Mouse (Mus musculus) heart, embryonic 12.5 days (tissue): ENCODE results near the gene Tgfbr2. TPM values are rescaled to one million over a fixed set of nuclear protein-coding genes. Genes with fewer than 3 reads are reported as not detected.
"Not testable (repeated sequence)": the region's sequence is repeated elsewhere in the genome, so short reads cannot be mapped to it uniquely, and the experiment has no call there.

Experiments
- ATAC-seq: fragments of 200-750 bp; cut with Nextera tagmentation; 2 replicates; pipeline ENCODE4 v1.8.0; 2017; ENCODE audit warnings: moderate TSS enrichment, moderate library complexity; ENCODE audit not compliant: insufficient number of reproducible peaks, low FRiP score
- H3K27ac ChIP-seq: fragments of 300-500 bp; sonication (generic); 2 replicates; pipeline ENCODE4 v1.5.1; 2016; ENCODE audit warnings: mild to moderate bottlenecking, moderate library complexity; ENCODE audit not compliant: poor library complexity, severe bottlenecking
- H3K27me3 ChIP-seq: fragments of 300-500 bp; sonication (generic); replicated peaks from 2 replicates; pipeline ENCODE4 v1.6.1; 2016; ENCODE audit warnings: mild to moderate bottlenecking, moderate library complexity
- H3K36me3 ChIP-seq: fragments of 300-500 bp; sonication (generic); 2 replicates; pipeline ENCODE4 v1.6.1; 2016; ENCODE audit warnings: mild to moderate bottlenecking, moderate library complexity
- H3K4me1 ChIP-seq: fragments of 300-500 bp; sonication (generic); replicated peaks from 2 replicates; pipeline ENCODE4 v1.6.1; 2016; ENCODE audit warnings: mild to moderate bottlenecking
- H3K4me2 ChIP-seq: fragments of 300-500 bp; sonication (generic); 2 replicates; pipeline ENCODE4 v1.6.1; 2016; ENCODE audit warnings: mild to moderate bottlenecking, moderate library complexity
- H3K4me3 ChIP-seq: fragments of 300-500 bp; sonication (generic); 2 replicates; pipeline ENCODE4 v1.5.1; 2016; ENCODE audit warnings: mild to moderate bottlenecking
- H3K9ac ChIP-seq: fragments of 300-500 bp; sonication (generic); 2 replicates; pipeline ENCODE4 v1.6.1; 2016; ENCODE audit warnings: mild to moderate bottlenecking, moderate library complexity
- H3K9me3 ChIP-seq: fragments of 300-500 bp; sonication (generic); replicated peaks from 2 replicates; pipeline ENCODE4 v1.6.1; 2016; ENCODE audit warnings: mild to moderate bottlenecking, moderate library complexity
- WGBS: fragments of 180-500 bp; shearing (Covaris S2); methylation state at CpG from one replicate; pipeline ENCODE4 v1.1.7; 2016; 5-methylcytosine and 5-hydroxymethylcytosine counted together
- polyA plus RNA-seq: library from polyadenylated mRNA; unstranded; fragments of >200 nt; fragmentation: Nextera tagmentation; extraction: Ambion mirVana; gene quantifications from 2 replicates; pipeline ENCODE4 v1.2.1, GENCODE M21; 2016

Tgfbr2 gene
- polyA plus RNA-seq, 1 experiment from 2014 or later: 22.0 TPM

DNA sequence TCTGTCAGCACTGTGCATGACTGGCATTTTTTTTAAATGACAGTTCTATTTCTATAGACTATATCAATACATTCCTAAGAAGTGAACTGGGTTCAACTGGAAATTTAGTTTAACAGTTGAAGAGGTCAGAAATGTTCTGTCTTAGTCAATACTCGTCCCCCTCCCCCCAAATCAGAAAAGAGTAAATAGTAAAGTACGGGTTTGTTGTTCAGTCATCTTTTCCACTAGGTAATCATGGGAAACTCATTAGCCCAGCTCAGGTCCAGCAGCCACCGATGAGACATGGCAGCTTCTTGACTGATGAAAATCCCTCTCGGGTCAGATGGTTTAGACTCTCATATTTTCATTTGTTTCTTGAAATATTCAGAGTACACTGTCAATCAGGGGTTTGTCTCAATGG, 99.0 kb downstream of the Tgfbr2 start:
- ATAC-seq: no peak
- Histone ChIP-seq H3K36me3 (no peaks in the 10 kb centered on the region), H3K27me3 (no peaks in the 10 kb centered on the region), H3K9me3 (no peaks in the 10 kb centered on the region), H3K27ac (no peak overlapping the region), H3K4me3 (no peak overlapping the region), H3K9ac (no peak overlapping the region), H3K4me1 (no peaks in the 10 kb centered on the region), H3K4me2 (no peak overlapping the region)
- 67% methylated on average over 4 of the region's 4 CpGs for WGBS

DNA sequence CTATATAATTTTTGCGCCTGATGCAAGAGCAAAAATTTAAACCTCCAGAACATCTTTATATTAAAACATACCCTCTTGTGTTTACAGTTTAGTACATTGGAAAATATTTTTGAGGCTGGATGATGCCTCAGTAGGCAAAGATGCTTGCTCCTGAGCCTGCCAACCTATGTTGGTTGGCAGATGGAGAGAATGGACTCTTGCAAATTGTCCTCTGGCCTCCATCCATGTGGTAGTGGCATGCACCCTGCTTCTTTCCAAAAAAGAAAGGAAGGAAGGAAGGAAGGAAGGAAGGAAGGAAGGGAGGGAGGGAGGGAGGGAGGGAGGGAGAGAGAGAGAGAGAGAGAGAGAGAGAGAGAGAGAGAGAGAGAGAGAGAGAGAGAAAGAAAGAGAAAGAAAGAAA, 103.6 kb downstream of the Tgfbr2 start:
- H3K4me1 ChIP-seq: not testable (repeated sequence)
- 96% methylated on average over 1 of the region's 1 CpGs for WGBS

DNA sequence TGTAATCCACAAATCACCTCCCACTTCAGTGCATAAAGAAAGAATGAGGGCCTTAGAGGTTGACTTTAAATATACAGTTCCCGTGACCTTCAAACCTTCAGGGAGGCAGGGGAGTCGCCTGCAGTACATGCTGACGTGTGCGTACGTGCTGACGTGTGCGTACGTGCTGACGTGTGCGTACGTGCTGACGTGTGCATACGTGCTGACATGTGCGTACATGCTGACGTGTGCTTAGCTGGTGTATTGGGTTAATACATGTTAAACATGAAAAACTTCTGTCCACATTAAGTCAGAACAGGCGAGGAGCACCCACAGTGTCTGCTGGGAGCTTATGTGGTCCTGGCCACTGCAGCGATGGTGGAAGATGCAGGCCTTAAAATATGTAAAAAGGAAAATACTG, 110.4 kb downstream of the Tgfbr2 start:
- H3K36me3 ChIP-seq: no peaks in the 10 kb centered on the region
- H3K4me3 ChIP-seq: no peak overlapping the region
- H3K9ac ChIP-seq: no peak overlapping the region
- no peak overlapping the region for H3K27ac ChIP-seq
- H3K4me2 ChIP-seq: no peak overlapping the region
- 79% methylated on average over 17 of the region's 17 CpGs for whole genome bisulfite sequencing
- no peak for ATAC-seq
- H3K4me1 ChIP-seq: no peaks in the 10 kb centered on the region
- no peaks in the 10 kb centered on the region for H3K27me3 ChIP-seq
- no peaks in the 10 kb centered on the region for H3K9me3 ChIP-seq

More for the DNA sequence above, 103.6 kb downstream of the Tgfbr2 start:
- not testable (repeated sequence) for H3K27ac ChIP-seq, H3K36me3 ChIP-seq, H3K27me3 ChIP-seq, ATAC-seq, H3K4me2 ChIP-seq, H3K9ac ChIP-seq, H3K4me3 ChIP-seq, H3K9me3 ChIP-seq

DNA sequence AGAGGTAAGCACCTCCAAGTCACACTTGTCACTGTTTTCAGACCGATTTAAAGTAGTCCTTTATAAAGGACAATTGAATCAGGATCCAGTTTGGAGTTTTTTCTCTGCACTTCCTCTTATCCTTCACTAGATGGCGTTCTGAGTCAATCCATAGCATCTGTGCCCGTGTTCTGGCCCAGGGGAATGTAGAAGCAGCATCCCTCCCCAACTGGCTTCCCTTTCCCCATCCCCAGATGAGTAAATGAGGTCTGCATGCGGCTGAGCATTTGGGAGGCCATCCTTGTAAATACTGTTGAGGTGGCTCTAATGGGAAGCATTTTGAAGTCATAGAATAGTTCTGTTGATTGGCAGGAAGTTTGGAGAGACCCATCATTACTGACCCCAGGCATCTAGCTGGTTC, 114.5 kb downstream of the Tgfbr2 start:
- 9% methylated on average over 4 of the region's 4 CpGs for WGBS

DNA sequence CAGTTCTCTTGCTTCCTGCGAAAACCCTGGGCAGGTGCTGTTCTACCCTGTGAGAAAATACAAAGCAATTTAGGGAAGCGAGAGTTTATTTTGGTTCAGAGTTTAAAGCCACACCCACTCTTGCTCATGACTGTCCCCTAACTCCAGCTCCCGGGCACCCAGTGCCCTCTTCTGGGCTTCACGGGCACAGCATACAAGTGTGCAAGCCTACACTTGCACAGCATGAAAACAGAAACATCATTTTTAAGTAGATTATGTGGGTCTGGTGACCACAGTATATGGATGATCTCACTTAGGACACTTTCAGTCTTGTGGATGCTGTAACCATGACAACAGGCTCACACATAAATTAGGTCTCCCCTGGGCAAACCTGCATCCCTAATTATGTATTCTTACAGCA, 116.0 kb downstream of the Tgfbr2 start:
- Histone ChIP-seq H3K27ac (no peak overlapping the region), H3K9ac (no peak overlapping the region), H3K4me1 (no peaks in the 10 kb centered on the region), H3K36me3 (no peaks in the 10 kb centered on the region), H3K4me2 (no peak overlapping the region), H3K27me3 (no peaks in the 10 kb centered on the region), H3K9me3 (peaks cover 6% of the 10 kb centered on the region; the same call in 1 of the 2 replicates), H3K4me3 (no peak overlapping the region)
- 65% methylated on average over 4 of the region's 4 CpGs for WGBS
- ATAC-seq: no peak

More for the DNA sequence above, 114.5 kb downstream of the Tgfbr2 start:
- H3K27me3 ChIP-seq: no peaks in the 10 kb centered on the region
- no peak overlapping the region for H3K4me2 ChIP-seq
- H3K9me3 ChIP-seq: peaks cover 6% of the 10 kb centered on the region; the same call in 1 of the 2 replicates
- H3K36me3 ChIP-seq: no peaks in the 10 kb centered on the region
- H3K9ac ChIP-seq: no peak overlapping the region
- H3K27ac ChIP-seq: no peak overlapping the region
- no peak for ATAC-seq
- H3K4me3 ChIP-seq: no peak overlapping the region
- no peaks in the 10 kb centered on the region for H3K4me1 ChIP-seq

DNA sequence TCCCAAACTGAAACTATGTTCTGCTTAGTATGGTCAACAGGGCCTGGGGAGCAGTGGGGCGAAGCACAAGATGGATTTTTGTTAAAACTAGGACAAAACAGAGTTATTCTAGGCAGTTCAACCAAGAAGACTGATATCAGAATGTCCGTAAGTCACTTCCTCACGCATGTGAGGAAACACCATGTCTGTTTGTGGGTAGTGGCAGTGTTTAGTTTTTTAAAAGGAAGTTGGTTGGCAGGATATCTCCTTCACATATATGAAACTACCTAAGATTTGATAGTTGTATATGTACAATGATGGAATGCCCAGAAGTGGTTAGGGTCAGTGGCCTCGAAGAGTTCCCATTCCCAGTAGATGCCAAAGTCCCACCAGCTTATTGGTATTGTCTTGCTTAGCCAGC, 116.7 kb downstream of the Tgfbr2 start:
- H3K27me3 ChIP-seq: no peaks in the 10 kb centered on the region
- 81% methylated on average over 4 of the region's 4 CpGs for WGBS
- H3K4me3 ChIP-seq: no peak overlapping the region
- ATAC-seq: no peak
- H3K4me2 ChIP-seq: no peak overlapping the region
- no peak overlapping the region for H3K9ac ChIP-seq
- no peaks in the 10 kb centered on the region for H3K4me1 ChIP-seq
- no peaks in the 10 kb centered on the region for H3K36me3 ChIP-seq
- peaks cover 6% of the 10 kb centered on the region; the same call in 1 of the 2 replicates for H3K9me3 ChIP-seq
- H3K27ac ChIP-seq: no peak overlapping the region

DNA sequence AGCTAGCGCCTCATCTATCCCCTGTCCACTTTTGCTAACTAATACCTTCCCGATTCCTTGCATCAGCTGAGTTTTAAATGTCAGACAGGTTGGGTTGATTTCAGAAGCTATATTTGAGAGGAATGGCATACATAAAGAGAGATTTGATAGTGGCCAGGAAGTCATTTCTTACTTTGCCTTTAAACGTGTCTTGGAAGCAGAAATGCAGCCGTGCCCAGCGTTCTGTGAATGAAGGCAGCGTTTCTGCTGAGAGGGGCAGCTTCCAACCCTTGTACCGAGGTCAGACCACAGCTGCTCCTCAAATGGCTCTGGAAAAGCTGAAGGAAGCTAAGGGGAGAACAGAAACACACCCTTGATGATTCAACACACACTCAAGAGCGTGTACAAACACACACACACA, 121.2 kb downstream of the Tgfbr2 start:
- no peak overlapping the region for H3K4me2 ChIP-seq
- 79% methylated on average over 8 of the region's 8 CpGs for WGBS
- H3K27me3 ChIP-seq: no peaks in the 10 kb centered on the region
- no peak for ATAC-seq
- H3K9ac ChIP-seq: no peak overlapping the region
- no peak overlapping the region for H3K27ac ChIP-seq
- H3K4me3 ChIP-seq: no peak overlapping the region
- no peaks in the 10 kb centered on the region for H3K36me3 ChIP-seq
- no peaks in the 10 kb centered on the region for H3K4me1 ChIP-seq
- peaks cover 6% of the 10 kb centered on the region; the same call in 1 of the 2 replicates for H3K9me3 ChIP-seq

DNA sequence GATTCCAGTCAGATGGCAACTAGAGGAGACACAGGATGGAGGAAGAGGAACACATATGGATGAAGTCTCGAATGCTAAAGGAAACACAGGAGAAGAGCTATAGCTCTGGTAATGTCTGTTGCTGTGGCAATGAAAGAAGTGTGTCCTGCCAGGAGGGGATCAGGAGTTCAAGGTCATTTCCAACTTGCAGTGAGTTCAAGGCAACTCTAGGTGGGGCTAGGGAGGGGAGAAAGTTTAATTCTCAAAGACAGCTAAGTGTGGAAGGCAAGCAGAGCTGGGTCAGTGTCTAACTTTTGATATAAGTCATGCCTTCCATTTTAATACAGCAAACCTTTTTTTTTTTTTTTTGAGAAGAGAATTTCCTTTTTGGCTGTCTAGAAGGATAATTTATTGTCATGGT, 125.2 kb downstream of the Tgfbr2 start:
- no peaks in the 10 kb centered on the region for H3K27me3 ChIP-seq
- H3K4me3 ChIP-seq: no peak overlapping the region
- H3K4me2 ChIP-seq: no peak overlapping the region
- no peak overlapping the region for H3K27ac ChIP-seq
- H3K9me3 ChIP-seq: no peaks in the 10 kb centered on the region
- H3K4me1 ChIP-seq: no peaks in the 10 kb centered on the region
- no peaks in the 10 kb centered on the region for H3K36me3 ChIP-seq
- ATAC-seq: no peak
- 79% methylated on average over 1 of the region's 1 CpGs for WGBS
- no peak overlapping the region for H3K9ac ChIP-seq

DNA sequence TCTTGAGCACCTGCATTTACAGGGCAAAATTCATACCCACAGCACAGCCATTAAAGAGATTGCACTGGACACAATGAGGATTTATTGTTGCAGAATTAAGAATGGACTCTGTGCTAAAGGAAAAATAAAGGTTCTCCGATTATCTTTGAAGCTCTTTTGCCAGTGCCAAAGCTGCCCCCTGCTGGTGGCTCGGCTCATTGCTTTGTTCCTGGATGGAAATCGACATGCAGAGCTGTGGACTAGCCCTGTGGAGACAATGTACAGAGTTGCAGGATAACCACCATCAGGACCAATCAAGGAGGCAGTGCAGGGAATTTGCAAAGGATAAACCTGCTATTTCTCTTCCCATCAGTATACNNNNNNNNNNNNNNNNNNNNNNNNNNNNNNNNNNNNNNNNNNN, 133.4 kb downstream of the Tgfbr2 start:
- no peaks in the 10 kb centered on the region for H3K4me1 ChIP-seq
- H3K27me3 ChIP-seq: 0 out of 2 replicates have a peak, but pooled peaks cover 3% of the 10 kb centered on the region
- no peak for ATAC-seq
- no peak overlapping the region for H3K9ac ChIP-seq
- no peak overlapping the region for H3K4me2 ChIP-seq
- no peak overlapping the region for H3K4me3 ChIP-seq
- no peak overlapping the region for H3K27ac ChIP-seq
- 21% methylated on average over 3 of the region's 3 CpGs for WGBS
- no peaks in the 10 kb centered on the region for H3K9me3 ChIP-seq
- no peaks in the 10 kb centered on the region for H3K36me3 ChIP-seq

DNA sequence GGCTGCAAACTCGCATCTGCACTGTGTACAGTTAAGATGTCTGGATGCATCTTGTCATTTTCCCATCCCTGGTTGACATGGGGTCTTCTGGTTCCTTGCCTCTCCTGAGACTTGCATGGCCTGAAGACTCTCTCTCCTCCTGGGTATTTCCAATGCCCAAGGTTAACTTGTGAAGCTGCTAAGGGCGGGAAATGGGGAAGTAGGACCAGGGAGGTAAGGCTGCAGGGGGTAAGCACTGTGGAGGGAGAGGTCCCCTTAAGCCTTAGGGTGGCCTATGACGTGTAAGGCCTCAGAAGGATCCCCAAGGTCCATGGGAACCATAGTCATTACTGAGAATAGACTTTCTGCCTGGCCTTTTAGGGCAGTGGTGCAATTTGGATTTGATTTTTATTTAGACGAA, 133.8 kb downstream of the Tgfbr2 start:
- Histone ChIP-seq H3K4me3 (no peak overlapping the region), H3K27ac (no peak overlapping the region), H3K27me3 (0 out of 2 replicates have a peak, but pooled peaks cover 3% of the 10 kb centered on the region), H3K4me1 (no peaks in the 10 kb centered on the region), H3K9ac (no peak overlapping the region), H3K36me3 (no peaks in the 10 kb centered on the region), H3K4me2 (no peak overlapping the region), H3K9me3 (no peaks in the 10 kb centered on the region)
- no peak for ATAC-seq
- 67% methylated on average over 4 of the region's 4 CpGs for WGBS

DNA sequence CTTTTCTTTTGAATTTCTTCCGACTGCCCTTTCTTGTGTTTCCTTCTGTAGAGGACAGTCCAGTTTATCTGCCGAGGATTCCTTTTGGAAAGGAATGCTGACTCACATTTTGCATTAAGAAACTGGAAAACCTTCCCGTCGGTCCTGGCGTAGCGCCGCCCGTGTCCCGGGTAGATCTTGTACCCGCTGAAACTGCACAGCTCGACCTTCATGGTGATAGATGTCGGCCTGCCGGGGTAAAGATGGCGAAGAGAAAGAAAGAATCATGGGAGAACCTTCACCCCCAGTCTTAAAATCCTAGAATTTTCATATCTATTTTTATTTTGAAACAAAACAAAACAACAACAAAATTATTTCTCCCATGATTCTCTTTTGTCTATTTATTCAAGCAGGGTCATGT, 134.3 kb downstream of the Tgfbr2 start:
- H3K9me3 ChIP-seq, H3K27me3 ChIP-seq, ATAC-seq, H3K9ac ChIP-seq, H3K4me3 ChIP-seq, H3K27ac ChIP-seq, H3K4me2 ChIP-seq, H3K4me1 ChIP-seq, H3K36me3 ChIP-seq: not testable (repeated sequence)
- WGBS: 89% methylated on average over 14 of the region's 14 CpGs

DNA sequence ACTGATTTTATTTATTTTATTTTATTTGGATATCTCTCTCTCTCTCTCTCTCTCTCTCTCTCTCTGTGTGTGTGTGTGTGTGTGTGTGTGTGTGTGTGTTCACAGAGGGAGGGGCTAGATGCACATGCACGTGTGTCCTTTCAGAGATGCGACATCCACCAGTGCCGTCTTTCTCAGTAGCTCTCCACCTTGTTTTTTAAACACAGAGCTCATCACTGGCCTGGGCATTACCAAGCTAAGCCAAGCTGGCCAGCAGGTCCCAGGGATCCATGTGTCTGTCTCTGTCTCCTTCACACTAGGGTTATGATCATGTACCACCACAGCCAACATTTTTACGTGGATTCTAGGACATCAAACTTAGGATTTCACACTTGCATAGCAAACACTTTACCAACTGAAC, 135.2 kb downstream of the Tgfbr2 start:
- WGBS: 90% methylated on average over 4 of the region's 4 CpGs
- H3K9me3 ChIP-seq: no peaks in the 10 kb centered on the region
- H3K9ac ChIP-seq: no peak overlapping the region
- no peak overlapping the region for H3K27ac ChIP-seq
- no peaks in the 10 kb centered on the region for H3K4me1 ChIP-seq
- no peak for ATAC-seq
- no peak overlapping the region for H3K4me2 ChIP-seq
- no peaks in the 10 kb centered on the region for H3K36me3 ChIP-seq
- H3K27me3 ChIP-seq: 0 out of 2 replicates have a peak, but pooled peaks cover 3% of the 10 kb centered on the region
- H3K4me3 ChIP-seq: no peak overlapping the region
